In the genomic region with DNA sequence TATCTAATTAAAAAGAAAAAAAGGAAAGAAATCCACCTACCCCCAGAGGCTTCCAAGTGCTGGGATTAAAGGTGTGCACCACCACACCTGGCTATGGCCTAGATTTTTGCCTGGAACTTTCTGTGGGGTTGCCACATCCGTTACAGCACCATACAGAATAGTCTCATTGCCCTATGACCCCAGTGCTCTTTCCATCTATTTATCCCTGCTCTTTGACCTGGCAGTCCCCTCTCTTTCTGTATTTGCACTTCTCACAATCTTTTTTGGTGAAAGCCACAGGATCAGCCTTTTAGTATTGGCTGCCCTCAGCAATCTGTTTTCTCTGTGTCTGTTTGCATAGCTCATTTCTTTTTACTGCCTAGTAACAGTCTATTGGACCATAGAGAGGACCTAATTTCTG, we compare ENCODE assay signal across 15 mouse cellular contexts.
"Had no signal": no experiment of that assay in that cellular context is flagged by ENCODE, and none has a peak within 500 bp of the region (broad histone marks: within the 10 kb centered on the region; RNA-seq: fewer than 3 reads in every experiment).

No protein-coding gene starts in this region.

- H3K27me3 ChIP-seq: neural tube, embryonic 15.5 days; stomach, embryonic 15.5 days had no signal

- H3K27ac ChIP-seq: neural tube, embryonic 15.5 days; stomach, embryonic 15.5 days; stomach, postnatal 0 days had no signal

- H3K9ac ChIP-seq: neural tube, embryonic 15.5 days; stomach, embryonic 15.5 days had no signal

- H3K36me3 ChIP-seq: neural tube, embryonic 15.5 days; stomach, embryonic 15.5 days had no signal

- H3K4me2 ChIP-seq: neural tube, embryonic 15.5 days; stomach, embryonic 15.5 days had no signal

- DNase-seq: retina, postnatal 1 day; right cerebral cortex, adult 18-20 months; right cerebral cortex, postnatal 14 days; right cerebral cortex, postnatal 25 days; right cerebral cortex, postnatal 4 days; spleen, adult 18-20 months; thymus, adult 18-20 months; thymus, adult 2 months; thymus, postnatal 14 days; thymus, postnatal 25 days; thymus, postnatal 36 days; thymus, postnatal 4 days had no signal

- H3K4me1 ChIP-seq: neural tube, embryonic 15.5 days; stomach, embryonic 15.5 days had no signal

- H3K9me3 ChIP-seq: neural tube, embryonic 15.5 days; stomach, embryonic 15.5 days had no signal

- H3K4me3 ChIP-seq: neural tube, embryonic 15.5 days; stomach, embryonic 15.5 days had no signal
